Mouse (Mus musculus): ENCODE results near the gene Olfr539. TPM values are rescaled to one million over a fixed set of nuclear protein-coding genes. Genes with fewer than 3 reads are reported as not detected.
"Not testable (repeated sequence)": the region's sequence is repeated elsewhere in the genome, so short reads cannot be mapped to it uniquely, and the experiment has no call there.

The Olfr539 gene
- not detected in 2 replicates for polyA plus RNA-seq (2016; fragmentation: Nextera tagmentation; extraction: Ambion mirVana)

DNA sequence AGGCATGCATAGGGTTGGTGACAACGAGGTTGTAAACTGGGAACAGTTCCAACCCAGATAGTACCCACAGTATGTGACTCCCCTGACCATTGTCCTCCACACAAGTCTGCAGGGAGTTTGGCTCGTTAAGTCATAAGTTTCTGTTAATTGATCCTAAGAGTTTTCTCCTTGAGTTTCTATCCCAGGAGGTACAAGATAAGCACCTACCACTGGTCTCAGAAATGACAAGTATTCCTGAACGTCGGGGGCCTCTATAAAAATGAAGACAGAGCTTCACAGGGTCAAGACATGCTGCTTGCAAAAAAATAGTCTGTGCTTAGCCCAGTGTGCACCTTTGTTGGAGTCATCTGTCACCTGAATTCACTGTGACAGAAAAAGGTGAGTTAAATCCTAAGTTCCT is at the start of gene Olfr539:
Gene Olfr539 (plus strand): TSS at position 301 of the 400 bp plus-strand sequence.
- H3K27ac ChIP-seq = no peak within 1 kb of the TSS
- WGBS = 83% methylated on average over 4 of the region's 4 CpGs

DNA sequence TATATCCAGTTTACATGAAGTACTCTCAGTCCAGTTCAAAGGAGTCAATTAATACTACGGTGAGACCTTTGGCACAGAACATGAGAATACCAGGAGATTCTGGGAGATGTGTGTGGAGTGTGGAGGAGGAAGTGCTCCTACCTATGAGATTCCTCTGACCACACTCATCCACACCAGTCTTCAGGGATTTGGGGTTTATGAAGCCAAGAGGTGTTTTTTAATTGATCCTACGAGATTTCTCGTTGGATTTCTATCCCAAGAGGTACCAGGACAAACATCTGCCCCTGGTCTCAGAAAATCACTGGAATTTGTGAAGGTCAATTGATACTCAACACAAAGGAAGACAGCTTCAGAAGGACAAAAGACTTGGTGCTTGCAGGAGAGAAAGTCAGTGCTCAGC is 31.1 kb upstream of the Olfr539 start, which contains the start of gene Olfr61:
Gene Olfr61 (plus strand): TSS at position 301 of the 400 bp plus-strand sequence.
- H3K9ac ChIP-seq; H3K36me3 ChIP-seq; H3K27me3 ChIP-seq; H3K4me3 ChIP-seq; ATAC-seq (ENCODE audit: low FRiP score); H3K9me3 ChIP-seq (replicated peaks); H3K4me2 ChIP-seq (replicated peaks); H3K27ac ChIP-seq; H3K4me1 ChIP-seq: not testable (repeated sequence)
- WGBS = 86% methylated on average over 3 of the region's 3 CpGs

More for the DNA sequence above, at the start of gene Olfr539:
- Histone ChIP-seq H3K9me3 (replicated peaks) (no peaks in the 10 kb centered on the region), H3K9ac (no peak within 1 kb of the TSS), H3K4me2 (replicated peaks) (no peak within 1 kb of the TSS), H3K27me3 (no peaks in the 10 kb centered on the region), H3K4me3 (no peak within 1 kb of the TSS), H3K36me3 (no peaks in the 10 kb centered on the region), H3K4me1 (no peaks in the 10 kb centered on the region)
- ATAC-seq (ENCODE audit: low FRiP score) = no peak

DNA sequence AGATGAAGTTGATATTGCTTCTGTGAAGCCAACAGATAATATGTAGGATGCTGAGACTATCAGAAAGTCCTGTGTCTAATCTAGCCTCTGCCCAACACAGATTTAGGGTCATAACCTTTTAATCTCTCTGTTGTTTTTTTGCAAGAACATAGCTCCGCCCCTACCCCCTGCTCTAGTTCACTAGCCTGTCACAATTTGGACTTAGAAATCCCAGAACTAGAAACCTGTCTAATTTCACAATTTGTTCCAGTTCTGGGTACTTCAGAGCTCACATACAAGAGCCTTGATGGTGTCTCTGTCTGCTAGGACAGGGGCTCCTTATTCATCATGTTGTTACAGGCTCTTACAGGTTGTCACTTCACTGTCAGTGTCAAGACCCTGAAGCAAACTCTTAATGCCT is 29.2 kb upstream of the Olfr539 start:
- H3K9ac ChIP-seq = no peak overlapping the region
- no peaks in the 10 kb centered on the region for H3K4me1 ChIP-seq
- no peak overlapping the region for H3K4me2 ChIP-seq (replicated peaks)
- no peaks in the 10 kb centered on the region for H3K36me3 ChIP-seq
- no peak overlapping the region for H3K4me3 ChIP-seq
- H3K27me3 ChIP-seq = no peaks in the 10 kb centered on the region
- H3K9me3 ChIP-seq (replicated peaks) = no peaks in the 10 kb centered on the region
- 82% methylated on average over 1 of the region's 1 CpGs for WGBS
- H3K27ac ChIP-seq = no peak overlapping the region
- no peak for ATAC-seq (ENCODE audit: low FRiP score)

DNA sequence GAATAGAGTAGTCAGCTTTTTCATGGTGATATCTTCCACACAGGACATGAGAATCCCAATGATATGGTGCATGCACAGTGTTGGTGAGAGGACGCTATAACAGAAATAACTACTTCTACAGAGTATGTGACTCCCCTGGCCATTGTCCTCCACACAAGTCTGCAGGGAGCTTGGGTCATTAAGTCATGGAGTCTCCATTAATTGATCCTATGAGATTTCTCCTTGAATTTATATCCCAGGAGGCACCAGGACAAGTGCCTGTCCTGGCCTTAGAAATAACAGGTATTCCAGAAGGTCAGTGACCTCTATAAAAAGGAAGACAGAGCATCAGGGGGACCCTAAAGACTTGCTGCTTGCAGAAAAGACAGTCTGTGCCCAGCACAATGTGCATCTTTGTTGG is 13.6 kb upstream of the Olfr539 start, which contains the start of gene Olfr53:
Gene Olfr53 (plus strand): TSS at position 301 of the 400 bp plus-strand sequence.
- Histone ChIP-seq H3K9ac (no peak within 1 kb of the TSS), H3K4me1 (no peaks in the 10 kb centered on the region), H3K27me3 (no peaks in the 10 kb centered on the region), H3K27ac (no peak within 1 kb of the TSS), H3K4me2 (replicated peaks) (no peak within 1 kb of the TSS), H3K36me3 (no peaks in the 10 kb centered on the region), H3K4me3 (no peak within 1 kb of the TSS), H3K9me3 (replicated peaks) (no peaks in the 10 kb centered on the region)
- WGBS = 90% methylated on average over 1 of the region's 1 CpGs
- ATAC-seq (ENCODE audit: low FRiP score) = no peak

DNA sequence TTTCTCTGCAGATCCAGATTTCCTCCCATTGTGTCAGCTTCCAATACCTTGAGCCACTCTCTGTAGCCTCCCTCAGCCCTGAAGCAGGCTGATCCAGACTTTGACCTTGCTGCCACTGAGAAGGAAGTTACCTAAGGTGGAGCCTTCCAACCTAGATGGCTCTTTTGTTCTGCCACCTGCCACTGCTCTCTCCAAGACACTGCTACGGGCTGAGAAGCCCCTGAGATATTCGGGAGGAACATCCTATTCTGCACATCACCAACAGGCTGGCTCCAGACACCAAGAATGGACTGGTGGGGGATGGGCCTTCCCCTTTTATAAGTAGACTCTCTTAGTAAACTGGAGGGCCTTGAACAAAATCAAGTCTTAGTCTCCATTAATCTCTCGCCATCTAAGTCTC is 11.0 kb downstream of the Olfr539 start:
- H3K9ac ChIP-seq; H3K27ac ChIP-seq; H3K4me2 ChIP-seq (replicated peaks); H3K27me3 ChIP-seq; H3K4me1 ChIP-seq; ATAC-seq (ENCODE audit: low FRiP score); H3K4me3 ChIP-seq; H3K36me3 ChIP-seq: not testable (repeated sequence)
- WGBS = 89% methylated on average over 3 of the region's 3 CpGs
- peaks cover 12% of the 10 kb centered on the region; the same call in 1 of the 2 replicates for H3K9me3 ChIP-seq (replicated peaks)

DNA sequence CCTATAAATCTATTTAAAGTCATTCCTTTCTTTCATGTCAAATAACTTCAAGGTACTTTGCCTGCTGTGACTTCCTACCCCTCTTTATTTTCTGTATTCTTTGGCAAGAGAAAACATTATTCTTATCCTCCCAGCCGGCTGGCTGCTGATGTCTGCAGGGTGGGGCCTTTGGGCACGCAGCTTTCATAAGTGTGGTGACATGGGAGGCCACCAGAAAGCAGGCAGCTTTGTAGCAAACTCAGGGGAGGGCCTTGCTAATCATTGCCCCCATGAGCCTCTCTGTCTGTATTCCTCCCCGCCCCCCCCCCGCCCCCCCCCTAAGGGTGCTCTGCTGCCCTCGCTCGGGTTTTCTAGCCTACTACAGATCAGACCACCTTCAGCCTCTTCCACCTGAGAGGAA is 16.1 kb downstream of the Olfr539 start:
- Histone ChIP-seq H3K9me3 (replicated peaks) (peaks cover 15% of the 10 kb centered on the region; the same call in 1 of the 2 replicates), H3K4me3 (no peak overlapping the region), H3K4me1 (0 out of 2 replicates have a peak, but pooled peaks cover 4% of the 10 kb centered on the region), H3K9ac (no peak overlapping the region), H3K4me2 (replicated peaks) (peak overlapping the region; percentile 34), H3K36me3 (no peaks in the 10 kb centered on the region), H3K27me3 (no peaks in the 10 kb centered on the region), H3K27ac (no peak overlapping the region)
- no peak for ATAC-seq (ENCODE audit: low FRiP score)
- 17% methylated on average over 2 of the region's 6 CpGs for WGBS

DNA sequence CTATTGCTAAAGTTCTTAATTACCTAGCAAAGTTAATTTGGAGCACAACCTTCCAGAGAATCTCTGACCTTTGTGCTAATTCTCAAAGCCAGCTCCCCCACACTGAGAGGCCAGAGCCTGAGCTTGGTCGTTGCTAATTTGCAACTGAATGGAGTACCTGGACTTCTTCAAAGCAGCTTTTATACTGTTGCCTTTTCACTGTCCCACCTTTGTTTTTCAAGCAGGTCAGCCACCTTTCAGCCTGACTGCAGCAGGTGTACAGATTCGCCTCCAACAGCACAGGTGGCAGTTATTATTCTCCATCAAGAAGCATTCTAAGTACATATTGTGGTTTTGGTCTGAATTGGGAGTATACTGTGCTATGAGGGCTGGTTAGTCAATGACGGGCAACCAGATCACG is 19.9 kb downstream of the Olfr539 start:
- H3K9ac ChIP-seq; H3K4me3 ChIP-seq; H3K4me1 ChIP-seq; H3K36me3 ChIP-seq; H3K9me3 ChIP-seq (replicated peaks); H3K27me3 ChIP-seq; ATAC-seq (ENCODE audit: low FRiP score); H3K4me2 ChIP-seq (replicated peaks); H3K27ac ChIP-seq: not testable (repeated sequence)
- 74% methylated on average over 4 of the region's 4 CpGs for WGBS

DNA sequence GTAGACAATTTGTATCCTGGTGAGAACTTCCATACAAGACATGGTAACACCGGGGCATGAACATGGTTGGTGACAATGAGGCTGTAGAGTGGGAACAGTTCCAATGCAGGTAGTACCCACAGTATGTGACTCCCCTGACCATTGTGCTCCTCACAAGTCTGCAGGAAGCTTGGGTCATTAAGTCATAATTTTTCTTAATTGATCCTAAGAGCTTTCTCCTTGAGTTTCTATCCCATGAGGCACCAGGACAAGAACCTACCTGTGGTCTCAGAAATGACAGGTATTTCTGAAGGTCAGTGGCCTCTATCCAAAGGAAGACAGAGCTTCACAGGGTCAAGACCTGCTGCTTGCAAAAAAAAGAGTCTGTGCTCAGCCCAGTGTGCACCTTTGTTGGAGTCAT is 21.9 kb downstream of the Olfr539 start, which contains the start of gene Olfr45:
Gene Olfr45 (plus strand): TSS at position 301 of the 400 bp plus-strand sequence.
- Histone ChIP-seq H3K4me1 (no peaks in the 10 kb centered on the region), H3K9me3 (replicated peaks) (0 out of 2 replicates have a peak, but pooled peaks cover 3% of the 10 kb centered on the region), H3K4me3 (no peak within 1 kb of the TSS), H3K27ac (no peak within 1 kb of the TSS), H3K36me3 (no peaks in the 10 kb centered on the region), H3K27me3 (no peaks in the 10 kb centered on the region), H3K9ac (no peak within 1 kb of the TSS), H3K4me2 (replicated peaks) (no peak within 1 kb of the TSS)
- WGBS = 92% methylated on average over 1 of the region's 1 CpGs
- ATAC-seq (ENCODE audit: low FRiP score) = no peak

DNA sequence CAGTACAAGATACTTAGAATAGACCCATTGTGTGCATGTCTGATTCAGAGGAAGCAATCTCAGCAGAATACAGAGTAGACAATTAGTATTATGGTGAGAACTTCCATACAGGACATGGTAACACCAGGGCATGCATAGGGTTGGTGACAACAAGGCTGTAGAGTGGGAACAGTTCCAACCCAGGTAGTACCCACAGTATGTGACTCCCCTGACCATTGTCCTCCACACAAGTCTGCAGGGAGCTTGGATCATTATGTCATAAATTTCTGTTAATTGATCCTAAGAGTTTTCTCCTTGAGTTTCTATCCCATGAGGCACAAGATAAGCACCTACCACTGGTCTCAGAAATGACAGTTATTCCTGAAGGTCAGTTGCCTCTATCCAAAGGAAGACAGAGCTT is 37.2 kb downstream of the Olfr539 start, which contains the start of gene Olfr541:
Gene Olfr541 (plus strand): TSS at position 301 of the 400 bp plus-strand sequence.
- Histone ChIP-seq H3K4me3 (no peak within 1 kb of the TSS), H3K27me3 (no peaks in the 10 kb centered on the region), H3K4me2 (replicated peaks) (no peak within 1 kb of the TSS), H3K4me1 (no peaks in the 10 kb centered on the region), H3K9me3 (replicated peaks) (no peaks in the 10 kb centered on the region), H3K9ac (no peak within 1 kb of the TSS), H3K36me3 (no peaks in the 10 kb centered on the region), H3K27ac (no peak within 1 kb of the TSS)
- no peak for ATAC-seq (ENCODE audit: low FRiP score)

DNA sequence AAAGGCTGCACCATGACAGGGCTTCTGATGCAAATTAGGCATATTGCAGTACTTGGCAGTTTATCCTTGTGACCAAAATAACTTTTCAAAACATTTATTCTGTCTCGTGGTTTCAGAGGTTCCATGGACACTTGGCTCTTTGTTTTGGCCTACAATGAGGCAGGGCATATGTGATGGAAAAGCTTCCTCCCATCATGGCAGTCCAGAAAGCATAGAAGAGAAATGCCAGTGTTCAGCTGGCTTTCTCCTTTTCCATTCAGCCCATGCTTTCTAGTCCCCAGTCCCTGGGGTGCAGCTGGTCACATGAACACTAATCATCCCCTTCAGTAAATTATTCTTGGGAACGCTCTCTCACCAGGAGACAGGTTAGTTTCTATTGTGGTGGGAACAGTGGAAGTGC is 46.6 kb downstream of the Olfr539 start:
- Histone ChIP-seq H3K4me1 (no peaks in the 10 kb centered on the region), H3K27ac (no peak overlapping the region), H3K4me3 (no peak overlapping the region), H3K4me2 (replicated peaks) (no peak overlapping the region), H3K9me3 (replicated peaks) (no peaks in the 10 kb centered on the region), H3K36me3 (no peaks in the 10 kb centered on the region), H3K9ac (no peak overlapping the region), H3K27me3 (no peaks in the 10 kb centered on the region)
- ATAC-seq (ENCODE audit: low FRiP score) = peak; percentile 56
- WGBS = 27% methylated on average over 2 of the region's 2 CpGs

DNA sequence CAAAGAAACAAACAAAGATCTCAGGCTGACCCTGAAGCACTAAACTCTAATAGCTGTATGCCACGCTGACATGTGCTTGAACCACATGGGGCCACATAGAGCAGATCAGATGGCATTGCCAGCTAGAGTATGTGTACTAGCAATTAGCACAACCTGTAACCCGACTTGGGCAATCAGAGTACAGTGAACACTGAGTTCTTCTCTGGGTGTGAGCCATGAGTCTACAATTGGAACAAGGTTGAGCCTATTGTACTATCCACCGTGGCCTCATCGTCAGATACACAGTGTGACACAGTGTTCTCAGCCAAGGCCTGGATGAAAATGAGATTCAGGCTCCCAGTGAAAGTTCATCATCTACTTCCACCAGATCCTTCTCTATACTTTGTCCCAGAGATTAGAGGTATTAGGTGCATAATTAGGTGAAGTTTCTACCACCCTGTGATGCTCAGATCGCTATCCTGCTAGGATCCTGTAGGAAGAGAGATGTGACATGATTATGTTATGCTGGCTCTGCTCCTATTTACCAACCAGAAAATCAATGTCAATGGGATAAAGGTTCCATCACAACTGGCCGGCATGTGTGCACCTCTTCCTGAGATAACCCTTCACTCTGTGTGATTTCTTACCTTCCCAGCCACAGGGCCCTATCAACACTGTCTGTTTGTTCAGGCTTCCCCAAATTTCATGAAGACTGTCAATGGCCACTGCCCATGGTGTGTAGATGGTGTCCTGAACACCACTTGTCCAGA is 48.0 kb downstream of the Olfr539 start:
- Histone ChIP-seq H3K9me3 (replicated peaks) (no peaks in the 10 kb centered on the region), H3K27me3 (no peaks in the 10 kb centered on the region), H3K9ac (no peak overlapping the region), H3K27ac (no peak overlapping the region), H3K4me1 (no peaks in the 10 kb centered on the region), H3K4me3 (no peak overlapping the region), H3K4me2 (replicated peaks) (no peak overlapping the region), H3K36me3 (no peaks in the 10 kb centered on the region)
- no peak for ATAC-seq (ENCODE audit: low FRiP score)
- 86% methylated on average over 6 of the region's 6 CpGs for WGBS

DNA sequence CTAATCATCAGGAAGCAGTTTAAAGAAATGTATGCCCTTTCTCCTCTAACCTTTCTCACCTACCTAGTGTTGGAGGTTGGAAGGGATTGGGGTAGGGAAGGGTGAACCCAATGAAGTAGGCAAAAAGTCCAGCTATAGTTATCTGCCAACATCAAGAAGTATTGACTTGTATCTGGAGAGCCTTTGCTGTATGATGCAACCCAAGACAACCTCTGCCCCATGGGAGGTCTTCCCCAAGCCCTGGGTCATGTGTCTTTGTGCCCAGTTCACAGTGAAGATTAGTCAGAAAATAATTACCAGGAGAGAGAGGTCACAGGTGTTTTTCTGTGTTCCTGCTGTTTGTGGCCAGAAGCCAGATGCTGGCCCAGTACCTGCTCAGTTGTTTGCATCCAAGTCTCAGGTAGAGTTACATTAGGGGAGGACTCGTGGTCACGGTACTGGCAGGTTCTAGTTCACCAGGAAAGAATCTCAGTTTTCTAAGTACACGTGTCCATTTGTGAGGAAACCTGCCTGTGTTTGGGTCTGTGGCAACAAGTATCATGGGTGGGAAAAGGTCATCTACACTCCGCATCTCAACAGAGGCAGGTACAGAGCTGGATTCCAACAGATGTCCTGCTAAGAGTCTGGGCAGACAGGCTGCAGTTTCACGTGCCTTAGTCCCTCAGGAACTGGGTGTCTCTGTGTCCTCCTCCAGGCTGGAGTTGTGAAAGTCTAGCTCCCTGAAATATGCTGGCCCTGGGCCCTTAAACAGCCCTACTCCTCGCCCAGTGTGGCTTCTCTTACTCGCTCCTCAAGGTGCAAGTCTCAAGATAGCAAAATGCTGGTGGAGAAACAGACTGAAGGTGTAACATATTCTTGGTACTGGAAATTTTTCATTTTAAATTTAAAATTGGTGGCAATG is 57.7 kb downstream of the Olfr539 start:
- ATAC-seq (ENCODE audit: low FRiP score) = no peak
- no peak overlapping the region for H3K9ac ChIP-seq
- no peak overlapping the region for H3K4me2 ChIP-seq (replicated peaks)
- no peaks in the 10 kb centered on the region for H3K4me1 ChIP-seq
- no peak overlapping the region for H3K27ac ChIP-seq
- no peaks in the 10 kb centered on the region for H3K36me3 ChIP-seq
- H3K27me3 ChIP-seq = no peaks in the 10 kb centered on the region
- 80% methylated on average over 7 of the region's 7 CpGs for WGBS
- no peaks in the 10 kb centered on the region for H3K9me3 ChIP-seq (replicated peaks)
- no peak overlapping the region for H3K4me3 ChIP-seq

Measured in hindbrain, embryonic 12.5 days (tissue).